Mouse (Mus musculus) embryonic facial prominence, embryonic 10.5 days (tissue): ENCODE data around the gene Accsl. TPM values are rescaled to one million over a fixed set of nuclear protein-coding genes. Genes with fewer than 3 reads are reported as not detected.

Source experiments
- polyA plus RNA-seq: library from polyadenylated mRNA; unstranded; fragments of >200 nt; fragmentation: Nextera tagmentation; extraction: Ambion mirVana; gene quantifications from 2 replicates; pipeline ENCODE4 v1.2.1, GENCODE M21; 2016

The Accsl gene
- polyA plus RNA-seq, 1 experiment from 2014 or later: 0.14 TPM

Other genes starting within 250 kb of the Accsl start
- gene Alx4, start 226.8 kb downstream of the Accsl start, polyA plus RNA-seq: 22.4 and 22.7 TPM in 2 replicates
- gene Ext2, start 46.6 kb downstream of the Accsl start, polyA plus RNA-seq: 73.6 and 76.0 TPM in 2 replicates
- 10.9 and 11.2 TPM in 2 replicates for gene Accs, start 19.2 kb downstream of the Accsl start, polyA plus RNA-seq
- 1.9 and 2.4 TPM in 2 replicates for gene Gm13889, start 88.0 kb upstream of the Accsl start, polyA plus RNA-seq
- gene Gm27027, start 127.2 kb upstream of the Accsl start, polyA plus RNA-seq: not detected in 2 replicates
- 55.5 and 57.0 TPM in 2 replicates for gene Alkbh3, start 141.7 kb upstream of the Accsl start, polyA plus RNA-seq